Mouse (Mus musculus) bone marrow macrophage, adult 2 months (primary cell): Measurements from ENCODE around the gene Ctxn1.

Source experiments
- CTCF ChIP-seq: IDR thresholded peaks from 2 replicates; pipeline ENCODE4 v1.5.1; 2012; ENCODE audit warnings: low read depth, mild to moderate bottlenecking, low read length, moderate library complexity
- POLR2A ChIP-seq: IDR thresholded peaks from 2 replicates; pipeline ENCODE4 v1.6.1; 2012; ENCODE audit warnings: mild to moderate bottlenecking, low read depth, low read length, borderline replicate concordance

DNA sequence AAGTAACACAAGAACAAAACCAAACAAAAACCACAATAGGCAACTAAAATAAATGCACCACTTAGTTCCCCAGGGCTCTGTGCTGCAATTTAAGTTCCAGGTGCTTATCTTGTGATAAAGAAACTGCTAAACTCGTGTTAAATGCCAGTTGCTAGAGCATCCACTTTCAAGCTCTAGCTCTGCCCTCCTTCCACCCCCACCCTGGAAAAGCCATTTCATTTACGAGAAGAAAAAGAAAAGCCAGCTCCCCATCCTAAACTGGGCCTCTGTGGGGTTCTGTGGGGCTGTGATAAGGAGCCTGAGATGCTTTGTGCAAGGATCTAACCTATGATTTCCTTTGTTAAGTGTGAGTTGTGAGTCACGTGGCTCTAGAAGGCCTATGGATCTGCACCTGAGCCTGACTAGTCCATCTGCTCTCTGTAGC, 45.1 kb upstream of the Ctxn1 start:
- TF ChIP-seq CTCF (no peak), POLR2A (no peak)
